Mouse (Mus musculus): ENCODE results near the gene Tbc1d10b. TPM values are rescaled to one million over a fixed set of nuclear protein-coding genes. Genes with fewer than 3 reads are reported as not detected.

Gene Tbc1d10b
- polyA plus RNA-seq, 1 experiment = 83.3 TPM

- TF ChIP-seq GATA1 (IDR thresholded peaks at IDR 0.05; ENCODE audit: borderline replicate concordance, low read length) (no peak), FLI1 (IDR thresholded peaks at IDR 0.05; ENCODE audit: low read length) (no peak)
- Histone ChIP-seq H3K4me3 (replicated peaks) (peak overlapping the region; percentile 99), H3K9me3 (no peaks in the 10 kb centered on the region), H3K4me1 (peaks cover 80% of the 10 kb centered on the region), H3K27me3 (replicated peaks) (no peaks in the 10 kb centered on the region), H3K36me3 (replicated peaks; ENCODE audit: low read length) (peaks cover 33% of the 10 kb centered on the region)
Measured at GRCm38 (mm10) chr7:127209851-127210250, 1.6 kb upstream of the Tbc1d10b start.

- Histone ChIP-seq H3K4me3 (replicated peaks) (peak within 1 kb of the TSS; percentile 99), H3K27me3 (replicated peaks) (no peaks in the 10 kb centered on the region), H3K9me3 (no peaks in the 10 kb centered on the region), H3K36me3 (replicated peaks; ENCODE audit: low read length) (peaks cover 32% of the 10 kb centered on the region), H3K4me1 (peaks cover 75% of the 10 kb centered on the region)
- no peak; the same call in 1 of the 2 replicates for TF ChIP-seq FLI1 (IDR thresholded peaks at IDR 0.05; ENCODE audit: low read length)
- TF ChIP-seq GATA1 (IDR thresholded peaks at IDR 0.05; ENCODE audit: borderline replicate concordance, low read length) = peak; percentile 80; the same call in 1 of the 3 replicates
Measured at GRCm38 (mm10) chr7:127208553-127209438, 528 bp upstream of the Tbc1d10b start, which contains the start of gene Mylpf. Gene Mylpf, plus strand, starts transcription at chr7:127208890.

GRCm38 (mm10) chr7:127207374-127208294 lies 634 bp downstream of the Tbc1d10b start:
- Histone ChIP-seq H3K27me3 (replicated peaks) (no peaks in the 10 kb centered on the region), H3K4me1 (peaks cover 72% of the 10 kb centered on the region), H3K4me3 (replicated peaks) (peak overlapping the region; percentile 99), H3K9me3 (no peaks in the 10 kb centered on the region), H3K36me3 (replicated peaks; ENCODE audit: low read length) (peaks cover 32% of the 10 kb centered on the region)
- TF ChIP-seq GATA1 (IDR thresholded peaks at IDR 0.05; ENCODE audit: borderline replicate concordance, low read length) (no peak), FLI1 (IDR thresholded peaks at IDR 0.05; ENCODE audit: low read length) (no peak)

GRCm38 (mm10) chr7:127206606-127207005 lies 1.7 kb downstream of the Tbc1d10b start:
- Histone ChIP-seq H3K4me1 (peaks cover 62% of the 10 kb centered on the region), H3K36me3 (replicated peaks; ENCODE audit: low read length) (peaks cover 41% of the 10 kb centered on the region), H3K27me3 (replicated peaks) (no peaks in the 10 kb centered on the region), H3K9me3 (no peaks in the 10 kb centered on the region), H3K4me3 (replicated peaks) (peak overlapping the region; percentile 99)
- no peak for TF ChIP-seq GATA1 (IDR thresholded peaks at IDR 0.05; ENCODE audit: borderline replicate concordance, low read length)
- no peak for TF ChIP-seq FLI1 (IDR thresholded peaks at IDR 0.05; ENCODE audit: low read length)

GRCm38 (mm10) chr7:127196484-127196883 lies 11.8 kb downstream of the Tbc1d10b start:
- Histone ChIP-seq H3K4me3 (replicated peaks) (peak overlapping the region; percentile 97), H3K27me3 (replicated peaks) (no peaks in the 10 kb centered on the region), H3K4me1 (peaks cover 68% of the 10 kb centered on the region), H3K36me3 (replicated peaks; ENCODE audit: low read length) (peaks cover 88% of the 10 kb centered on the region), H3K9me3 (no peaks in the 10 kb centered on the region)
- TF ChIP-seq GATA1 (IDR thresholded peaks at IDR 0.05; ENCODE audit: borderline replicate concordance, low read length) (no peak), FLI1 (IDR thresholded peaks at IDR 0.05; ENCODE audit: low read length) (no peak)

- no peaks in the 10 kb centered on the region for H3K9me3 ChIP-seq
- no peak for TF ChIP-seq GATA1 (IDR thresholded peaks at IDR 0.05; ENCODE audit: borderline replicate concordance, low read length)
- peak; percentile 97 for TF ChIP-seq FLI1 (IDR thresholded peaks at IDR 0.05; ENCODE audit: low read length)
- H3K36me3 ChIP-seq (replicated peaks; ENCODE audit: low read length) = peaks cover 86% of the 10 kb centered on the region
- H3K4me3 ChIP-seq (replicated peaks) = peak within 1 kb of the TSS; percentile 97
- no peaks in the 10 kb centered on the region for H3K27me3 ChIP-seq (replicated peaks)
- peaks cover 66% of the 10 kb centered on the region for H3K4me1 ChIP-seq
Measured at GRCm38 (mm10) chr7:127195544-127196295, 12.5 kb downstream of the Tbc1d10b start, which contains the start of gene Cd2bp2. Gene Cd2bp2, minus strand, starts transcription at chr7:127196050.

- H3K4me1 ChIP-seq = peaks cover 58% of the 10 kb centered on the region
- H3K4me3 ChIP-seq (replicated peaks) = peak overlapping the region; percentile 97
- no peaks in the 10 kb centered on the region for H3K9me3 ChIP-seq
- TF ChIP-seq GATA1 (IDR thresholded peaks at IDR 0.05; ENCODE audit: borderline replicate concordance, low read length) (no peak), FLI1 (IDR thresholded peaks at IDR 0.05; ENCODE audit: low read length) (no peak)
- no peaks in the 10 kb centered on the region for H3K27me3 ChIP-seq (replicated peaks)
- peaks cover 79% of the 10 kb centered on the region for H3K36me3 ChIP-seq (replicated peaks; ENCODE audit: low read length)
Measured at GRCm38 (mm10) chr7:127194633-127195029, 13.6 kb downstream of the Tbc1d10b start.

- Histone ChIP-seq H3K4me1 (peaks cover 58% of the 10 kb centered on the region), H3K27me3 (replicated peaks) (no peaks in the 10 kb centered on the region), H3K9me3 (no peaks in the 10 kb centered on the region), H3K4me3 (replicated peaks) (peak overlapping the region; percentile 14), H3K36me3 (replicated peaks; ENCODE audit: low read length) (peaks cover 74% of the 10 kb centered on the region)
- no peak for TF ChIP-seq GATA1 (IDR thresholded peaks at IDR 0.05; ENCODE audit: borderline replicate concordance, low read length)
Measured at GRCm38 (mm10) chr7:127194011-127194632, 14.1 kb downstream of the Tbc1d10b start.

Data from megakaryocyte, embryonic 14.5 days (primary cell).